Mouse (Mus musculus) E14TG2a.4 (cell line): ENCODE measurements around the gene Fnbp1l.

Source experiments
- CTCF ChIP-seq: conservative IDR thresholded peaks from 2 replicates; pipeline ENCODE4 v1.5.1; 2014; ENCODE audit warnings: low read length
- NANOG ChIP-seq: IDR thresholded peaks from 2 replicates; pipeline ENCODE4 v1.6.1; 2014; ENCODE audit warnings: borderline replicate concordance, low read length, mixed read lengths
- POU5F1 ChIP-seq: IDR thresholded peaks from 2 replicates; pipeline ENCODE4 v1.6.1; 2014; ENCODE audit warnings: low read length, borderline replicate concordance

- TF ChIP-seq CTCF = no peak
- TF ChIP-seq NANOG = no peak
- no peak for TF ChIP-seq POU5F1
These were observed 111.7 kb downstream of the Fnbp1l start for GRCm38 (mm10) chr3:122507826-122508225.
